In the genomic region with DNA sequence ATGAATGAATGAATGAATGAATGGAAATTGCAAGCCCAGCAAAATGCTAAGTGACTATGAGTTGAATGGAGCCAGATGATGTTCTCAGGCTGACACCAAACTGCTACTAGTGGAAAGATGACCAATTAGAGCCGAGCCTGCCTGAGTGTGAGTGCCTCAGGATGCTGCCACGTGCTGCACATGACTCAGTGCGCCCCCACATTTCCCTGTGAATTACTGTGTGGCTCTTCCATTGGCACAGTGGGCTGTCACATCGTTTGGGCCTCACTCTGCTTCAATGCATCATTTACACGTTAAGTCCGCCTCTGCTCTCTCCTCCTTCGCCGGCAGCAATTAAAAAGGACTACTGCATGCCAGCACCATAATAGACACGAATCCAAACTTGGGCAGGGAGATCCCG, we compare ENCODE assay signal across 17 mouse cellular contexts. TPM values are rescaled to one million over a fixed set of nuclear protein-coding genes. Genes with fewer than 3 reads are reported as not detected.
DNase-seq lines count a peak whose midpoint lies in the region; ATAC-seq and TF ChIP-seq lines count a peak whose summit lies in the region.
"Had no signal": no experiment of that assay in that cellular context is flagged by ENCODE, and none has a peak within 500 bp of the region (broad histone marks: within the 10 kb centered on the region; RNA-seq: fewer than 3 reads in every experiment).

No protein-coding gene starts in this region.

- 26% methylated on average over 10 of the region's 10 CpGs for WGBS in forebrain, postnatal 0 days
- 71% methylated on average over 10 of the region's 10 CpGs for WGBS in forebrain, embryonic 11.5 days
- WGBS in thymus, adult 2 months, result 95% methylated on average over 10 of the region's 10 CpGs

- H3K27me3 ChIP-seq in forebrain, postnatal 0 days (ENCODE audit: insufficient read depth, low read length), result no peaks in the 10 kb centered on the region
- H3K27me3 ChIP-seq in forebrain, embryonic 11.5 days (ENCODE audit: control insufficient read depth, insufficient read depth, low read length), result no peaks in the 10 kb centered on the region
- H3K27me3 ChIP-seq in thymus, adult 2 months (ENCODE audit: control insufficient read depth, insufficient read depth, low read length), result no peaks in the 10 kb centered on the region
- H3K27me3 ChIP-seq: forebrain, embryonic 15.5 days; heart, embryonic 15.5 days; neural tube, embryonic 12.5 days; Patski had no signal

- H3K27ac ChIP-seq in forebrain, postnatal 0 days (ENCODE audit: low read depth, low read length), result no peak overlapping the region
- no peak overlapping the region for H3K27ac ChIP-seq in forebrain, embryonic 11.5 days (ENCODE audit: low read depth, low read length)
- no peak overlapping the region for H3K27ac ChIP-seq in thymus, adult 2 months (ENCODE audit: control insufficient read depth, insufficient read depth, low read length)
- H3K27ac ChIP-seq: forebrain, embryonic 15.5 days; heart, embryonic 15.5 days; hindbrain, embryonic 10.5 days; liver, embryonic 13.5 days; neural tube, embryonic 12.5 days had no signal

- peak; percentile 71 for ATAC-seq in forebrain, postnatal 0 days
- ATAC-seq in forebrain, embryonic 11.5 days (replicated peaks; ENCODE audit: low FRiP score), result no peak
- peak; percentile 97 for ATAC-seq in frontal cortex, adult (ENCODE audit: low TSS enrichment)
- ATAC-seq: forebrain, embryonic 15.5 days; Patski had no signal

- TF ChIP-seq POLR2A in thymus, adult 2 months (IDR thresholded peaks at IDR 0.05; ENCODE audit: control insufficient read depth, extremely low read depth, insufficient read depth, low read length, poor library complexity), result no peak

- H3K9ac ChIP-seq in forebrain, postnatal 0 days, result no peak overlapping the region
- no peak overlapping the region for H3K9ac ChIP-seq in forebrain, embryonic 11.5 days (ENCODE audit: low read length)
- H3K9ac ChIP-seq: forebrain, embryonic 15.5 days; heart, embryonic 15.5 days; liver, embryonic 13.5 days; neural tube, embryonic 12.5 days had no signal

- H3K4me2 ChIP-seq in forebrain, postnatal 0 days (ENCODE audit: low read depth), result no peak overlapping the region
- no peak overlapping the region for H3K4me2 ChIP-seq in forebrain, embryonic 11.5 days (ENCODE audit: low read depth, low read length, severe bottlenecking)
- H3K4me2 ChIP-seq: forebrain, embryonic 15.5 days; heart, embryonic 15.5 days; liver, embryonic 13.5 days; neural tube, embryonic 12.5 days had no signal

- no peaks in the 10 kb centered on the region for H3K4me1 ChIP-seq in forebrain, postnatal 0 days (ENCODE audit: insufficient read depth)
- no peaks in the 10 kb centered on the region for H3K4me1 ChIP-seq in forebrain, embryonic 11.5 days (replicated peaks; ENCODE audit: control insufficient read depth, insufficient read depth, low read length)
- peaks cover 31% of the 10 kb centered on the region for H3K4me1 ChIP-seq in thymus, adult 2 months (replicated peaks; ENCODE audit: control insufficient read depth, insufficient read depth, low read length)
- H3K4me1 ChIP-seq: forebrain, embryonic 15.5 days; hindbrain, embryonic 10.5 days; neural tube, embryonic 12.5 days had no signal

- H3K36me3 ChIP-seq in forebrain, postnatal 0 days (ENCODE audit: insufficient read depth), result no peaks in the 10 kb centered on the region
- no peaks in the 10 kb centered on the region for H3K36me3 ChIP-seq in forebrain, embryonic 11.5 days (ENCODE audit: control insufficient read depth, insufficient read depth, low read length)
- H3K36me3 ChIP-seq in thymus, adult 2 months (ENCODE audit: control insufficient read depth, insufficient read depth, low read length), result no peaks in the 10 kb centered on the region
- H3K36me3 ChIP-seq: forebrain, embryonic 15.5 days; heart, embryonic 15.5 days; hindbrain, embryonic 10.5 days; liver, embryonic 13.5 days; neural tube, embryonic 12.5 days had no signal

- H3K4me3 ChIP-seq in forebrain, postnatal 0 days (ENCODE audit: low read depth, low read length), result no peak overlapping the region
- H3K4me3 ChIP-seq in forebrain, embryonic 11.5 days (ENCODE audit: low read depth, low read length), result no peak overlapping the region
- H3K4me3 ChIP-seq in thymus, adult 2 months (ENCODE audit: control insufficient read depth, insufficient read depth, low read length), result no peak overlapping the region
- H3K4me3 ChIP-seq: forebrain, embryonic 15.5 days; heart, embryonic 15.5 days; hindbrain, embryonic 10.5 days; liver, embryonic 13.5 days; neural tube, embryonic 12.5 days had no signal

- no peaks in the 10 kb centered on the region for H3K9me3 ChIP-seq in forebrain, postnatal 0 days (ENCODE audit: low read length)
- H3K9me3 ChIP-seq in forebrain, embryonic 11.5 days (ENCODE audit: control insufficient read depth, low read length), result no peaks in the 10 kb centered on the region
- H3K9me3 ChIP-seq: forebrain, embryonic 15.5 days; heart, embryonic 15.5 days; hindbrain, embryonic 10.5 days; liver, embryonic 13.5 days; neural tube, embryonic 12.5 days had no signal

- no peak for TF ChIP-seq CTCF in forebrain, postnatal 0 days (IDR thresholded peaks at IDR 0.05; ENCODE audit: low read depth)
- no peak for TF ChIP-seq CTCF in thymus, adult 2 months (IDR thresholded peaks at IDR 0.05; ENCODE audit: borderline replicate concordance, control insufficient read depth, extremely low read depth, insufficient read depth, low read length, poor library complexity)

- DNase-seq in forebrain, postnatal 0 days, result no peak
- DNase-seq in forebrain, embryonic 11.5 days (ENCODE audit: low spot score), result no peak
- peak; percentile 40 to 48 for DNase-seq in layer of hippocampus, postnatal 36 days
- DNase-seq in right cerebral cortex, postnatal 10 days (ENCODE audit: low spot score in 2 of 2), result peak; percentile 85 to 93
- DNase-seq in lung, adult 18-20 months, result no peak
- no peak for DNase-seq in urinary bladder, postnatal 4 days (ENCODE audit: low spot score in 2 of 2)
- DNase-seq in thymus, adult 2 months, result no peak
- DNase-seq: cerebellum, adult 8-10 months; kidney, postnatal 10 days; liver, embryonic 13.5 days; lung, postnatal 14 days had no signal

RNA-seq across cellular contexts. Expression of a gene that starts 7.0 kb away (rescaled TPM):
- total RNA-seq in forebrain, postnatal 0 days (2014; rRNA removed), result 16.9 and 21.8 TPM in 2 replicates
- polyA plus RNA-seq in forebrain, postnatal 0 days (2015; fragmentation: Nextera tagmentation; extraction: Ambion mirVana), result 6.8 and 7.7 TPM in 2 replicates
- 6.0 and 6.2 TPM in 2 replicates for polyA plus RNA-seq in forebrain, embryonic 11.5 days (2014; fragmentation: Nextera tagmentation; extraction: Ambion mirVana)
- total RNA-seq in layer of hippocampus, postnatal 36 days (2021), result 10 to 100 TPM; 39.7 to 45.4 TPM
- 56.4 and 62.9 TPM in 2 replicates for polyA plus RNA-seq in thymus, adult 2 months (2012; rRNA removed)

RNA-seq across cellular contexts. Expression of a gene that starts 24.5 kb away (rescaled TPM):
- 4.5 and 6.4 TPM in 2 replicates for total RNA-seq in forebrain, postnatal 0 days (2014; rRNA removed)
- 2.5 and 2.8 TPM in 2 replicates for polyA plus RNA-seq in forebrain, postnatal 0 days (2015; fragmentation: Nextera tagmentation; extraction: Ambion mirVana)
- polyA plus RNA-seq in forebrain, embryonic 11.5 days (2014; fragmentation: Nextera tagmentation; extraction: Ambion mirVana), result 7.7 and 8.3 TPM in 2 replicates
- total RNA-seq in layer of hippocampus, postnatal 36 days (2021), result 1 to 10 TPM; 5.5 to 7.8 TPM
- 21.6 and 27.3 TPM in 2 replicates for polyA plus RNA-seq in thymus, adult 2 months (2012; rRNA removed)

RNA-seq across cellular contexts. Expression of a gene that starts 41.1 kb away (rescaled TPM):
- 49.4 and 54.8 TPM in 2 replicates for total RNA-seq in forebrain, postnatal 0 days (2014; rRNA removed)
- 6.5 and 12.0 TPM in 2 replicates for polyA plus RNA-seq in forebrain, postnatal 0 days (2015; fragmentation: Nextera tagmentation; extraction: Ambion mirVana)
- polyA plus RNA-seq in forebrain, embryonic 11.5 days (2014; fragmentation: Nextera tagmentation; extraction: Ambion mirVana), result 16.1 and 18.8 TPM in 2 replicates
- total RNA-seq in layer of hippocampus, postnatal 36 days (2021), result 100 to 1,000 TPM; 144 to 156 TPM
- 188 and 213 TPM in 2 replicates for polyA plus RNA-seq in thymus, adult 2 months (2012; rRNA removed)

Comparison
In these comparisons a context has a peak if more than half of its experiments do, and no peak if none do; other contexts are left out.
1. DNase-seq: peak in layer of hippocampus, postnatal 36 days (2 of 2) and right cerebral cortex, postnatal 10 days (2 of 2); none in forebrain, postnatal 0 days (single experiment), forebrain, embryonic 11.5 days (single experiment), lung, adult 18-20 months (0 of 2), urinary bladder, postnatal 4 days (0 of 2) and thymus, adult 2 months (single experiment).